Mouse (Mus musculus) frontal cortex, adult 2 months (tissue): ENCODE results near the gene Hmcn2. TPM values are rescaled to one million over a fixed set of nuclear protein-coding genes. Genes with fewer than 3 reads are reported as not detected.

ENCODE experiments used
- DNase-seq, 2 experiments: peaks; one replicate each; pipeline ENCODE4 v3.0.0; 2022; ENCODE audit warnings: low spot score in 1 of 2; ENCODE audit errors: extremely low spot score in 1 of 2
- polyA plus RNA-seq: library from polyadenylated mRNA; depleted of rRNA; stranded (reverse); fragments of >200 nt; gene quantifications from 2 replicates; pipeline ENCODE4 v1.2.3, GENCODE M21; 2012

The Hmcn2 gene
- polyA plus RNA-seq, 1 experiment = 2.0 TPM

GRCm38 (mm10) chr2:31304191-31304590, 10.0 kb upstream of the Hmcn2 start:
- DNase-seq = no peak

- no peak for DNase-seq
Observed at GRCm38 (mm10) chr2:31304801-31305665, 9.2 kb upstream of the Hmcn2 start.

- peak in 1 of 2 experiments; percentile 51 for DNase-seq
Observed at GRCm38 (mm10) chr2:31305684-31306083, 8.5 kb upstream of the Hmcn2 start.

- no peak for DNase-seq
Observed at GRCm38 (mm10) chr2:31308257-31308656, 6.0 kb upstream of the Hmcn2 start.

GRCm38 (mm10) chr2:31309549-31309948, 4.7 kb upstream of the Hmcn2 start:
- DNase-seq = no peak

- DNase-seq = no peak
Observed at GRCm38 (mm10) chr2:31318162-31318561, 3.9 kb downstream of the Hmcn2 start.

- no peak for DNase-seq
Observed at GRCm38 (mm10) chr2:31319200-31319599, 5.0 kb downstream of the Hmcn2 start.

- no peak for DNase-seq
Observed at GRCm38 (mm10) chr2:31327186-31327585, 13.0 kb downstream of the Hmcn2 start.

GRCm38 (mm10) chr2:31337706-31338330, 23.6 kb downstream of the Hmcn2 start:
- DNase-seq = no peak

GRCm38 (mm10) chr2:31339826-31340225, 25.6 kb downstream of the Hmcn2 start:
- DNase-seq = no peak

GRCm38 (mm10) chr2:31341726-31342535, 27.7 kb downstream of the Hmcn2 start:
- no peak for DNase-seq

GRCm38 (mm10) chr2:31346096-31346495, 31.9 kb downstream of the Hmcn2 start:
- no peak for DNase-seq

- peak in 1 of 2 experiments; percentile 14 for DNase-seq
Observed at GRCm38 (mm10) chr2:31348373-31348772, 34.2 kb downstream of the Hmcn2 start.

GRCm38 (mm10) chr2:31348850-31349249, 34.6 kb downstream of the Hmcn2 start:
- no peak for DNase-seq

- no peak for DNase-seq
Observed at GRCm38 (mm10) chr2:31356771-31357170, 42.6 kb downstream of the Hmcn2 start.

GRCm38 (mm10) chr2:31359316-31359715, 45.1 kb downstream of the Hmcn2 start:
- no peak for DNase-seq

GRCm38 (mm10) chr2:31367186-31367585, 53.0 kb downstream of the Hmcn2 start:
- DNase-seq = no peak

- DNase-seq = no peak
Observed at GRCm38 (mm10) chr2:31371396-31371795, 57.2 kb downstream of the Hmcn2 start.

GRCm38 (mm10) chr2:31372186-31372585, 58.0 kb downstream of the Hmcn2 start:
- DNase-seq = no peak

- DNase-seq = peak in 1 of 2 experiments; percentile 25
Observed at GRCm38 (mm10) chr2:31374415-31374814, 60.2 kb downstream of the Hmcn2 start.

- no peak for DNase-seq
Observed at GRCm38 (mm10) chr2:31376057-31376456, 61.8 kb downstream of the Hmcn2 start.
